Mouse (Mus musculus) macrophage (primary cell): ENCODE measurements around the gene Ssc5d. TPM values are rescaled to one million over a fixed set of nuclear protein-coding genes. Genes with fewer than 3 reads are reported as not detected.
A peak's percentile ranks its signal among the peaks of the same experiment; 100 is the strongest.

Experiments used
- H3K27ac ChIP-seq: fragments of 350-480 bp; formaldehyde crosslinking; 2 replicates; pipeline ENCODE4 v1.9.0; 2021
- H3K36me3 ChIP-seq: fragments of 350-480 bp; formaldehyde crosslinking; 2 replicates; pipeline ENCODE4 v1.9.0; 2021; ENCODE audit errors: inconsistent target
- H3K4me3 ChIP-seq: fragments of 350-480 bp; formaldehyde crosslinking; 2 replicates; pipeline ENCODE4 v1.9.0; 2021; ENCODE audit errors: inconsistent target
- H3K79me2 ChIP-seq: fragments of 350-480 bp; formaldehyde crosslinking; 2 replicates; pipeline ENCODE4 v1.9.0; 2021; ENCODE audit errors: inconsistent target
- WGBS: methylation state at CpG from one replicate; pipeline ENCODE4 v1.1.7; 2026; ENCODE audit warnings: inconsistent platforms; ENCODE audit not compliant: missing documents; 5-methylcytosine and 5-hydroxymethylcytosine counted together
- polyA plus RNA-seq: library from polyadenylated mRNA; stranded (reverse); fragments of 250-400 nt; gene quantifications from 3 replicates; pipeline ENCODE4 v1.2.4, GENCODE M21; 2018; ENCODE audit warnings: inconsistent platforms

Gene Ssc5d
- polyA plus RNA-seq, 1 experiment from 2014 or later = 0.33 TPM

DNA sequence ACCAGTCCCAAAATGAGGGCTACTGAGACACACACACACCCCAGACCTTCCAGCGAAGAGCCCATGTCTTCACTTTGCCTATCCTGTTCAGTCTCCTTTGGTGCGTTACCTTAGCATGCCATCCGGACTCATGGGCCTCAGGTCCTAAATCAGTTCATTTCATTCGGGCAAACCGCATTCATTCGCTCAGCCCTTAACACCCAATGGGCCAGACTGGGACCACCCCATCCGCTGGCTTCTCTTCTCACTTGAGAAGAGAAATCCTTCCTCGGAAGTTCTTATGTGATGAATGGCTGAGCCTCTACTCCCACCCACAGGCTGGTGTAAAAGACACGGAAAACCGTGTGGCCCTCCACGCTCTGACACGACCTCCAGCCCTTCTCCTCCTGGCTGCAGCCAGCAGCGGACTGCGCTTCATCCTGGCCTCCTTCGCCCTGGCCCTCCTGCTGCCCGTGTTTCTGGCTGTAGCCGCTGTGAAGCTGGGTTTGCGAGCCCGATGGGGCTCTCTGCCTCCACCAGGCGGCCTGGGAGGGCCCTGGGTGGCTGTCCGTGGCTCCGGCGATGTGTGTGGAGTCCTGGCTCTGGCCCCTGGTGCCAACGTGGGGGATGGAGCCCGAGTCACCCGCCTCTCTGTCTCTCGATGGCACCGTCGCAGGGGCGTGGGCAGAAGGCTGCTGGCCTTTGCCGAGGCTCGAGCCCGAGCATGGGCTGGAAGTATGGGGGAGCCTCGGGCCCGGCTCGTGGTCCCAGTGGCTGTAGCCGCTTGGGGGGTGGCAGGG, 1.8 kb upstream of the Ssc5d start:
- peaks cover 8% of the 10 kb centered on the region; the same call in 1 of the 2 replicates for H3K36me3 ChIP-seq
- H3K27ac ChIP-seq = no peak overlapping the region
- no peaks in the 10 kb centered on the region; the same call in 1 of the 2 replicates for H3K79me2 ChIP-seq
- WGBS = 12% methylated on average over 37 of the region's 37 CpGs
- H3K4me3 ChIP-seq = no peak overlapping the region

DNA sequence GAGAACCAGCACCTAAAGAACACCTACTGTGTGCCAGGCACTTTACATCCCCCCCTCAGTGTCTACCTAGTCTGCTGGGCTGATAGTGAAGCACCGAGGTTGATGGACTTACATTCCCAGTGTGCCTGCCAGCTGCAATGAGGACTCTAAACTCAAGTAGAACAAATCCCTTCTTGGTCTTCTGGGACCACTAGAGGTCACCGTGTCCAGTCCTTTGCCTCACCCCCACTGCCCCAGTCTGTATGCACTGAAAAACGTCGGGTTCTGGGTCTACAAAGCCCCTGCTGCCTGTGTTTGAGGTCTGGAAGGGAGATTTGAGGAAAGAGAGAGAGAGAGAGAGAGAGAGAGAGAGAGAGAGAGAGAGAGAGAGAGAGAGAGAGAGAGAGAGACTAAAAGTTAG, 1.1 kb upstream of the Ssc5d start:
- Histone ChIP-seq H3K27ac (no peak overlapping the region), H3K79me2 (no peaks in the 10 kb centered on the region), H3K36me3 (peaks cover 4% of the 10 kb centered on the region; the same call in 1 of the 2 replicates), H3K4me3 (no peak overlapping the region)
- 7% methylated on average over 4 of the region's 4 CpGs for WGBS

DNA sequence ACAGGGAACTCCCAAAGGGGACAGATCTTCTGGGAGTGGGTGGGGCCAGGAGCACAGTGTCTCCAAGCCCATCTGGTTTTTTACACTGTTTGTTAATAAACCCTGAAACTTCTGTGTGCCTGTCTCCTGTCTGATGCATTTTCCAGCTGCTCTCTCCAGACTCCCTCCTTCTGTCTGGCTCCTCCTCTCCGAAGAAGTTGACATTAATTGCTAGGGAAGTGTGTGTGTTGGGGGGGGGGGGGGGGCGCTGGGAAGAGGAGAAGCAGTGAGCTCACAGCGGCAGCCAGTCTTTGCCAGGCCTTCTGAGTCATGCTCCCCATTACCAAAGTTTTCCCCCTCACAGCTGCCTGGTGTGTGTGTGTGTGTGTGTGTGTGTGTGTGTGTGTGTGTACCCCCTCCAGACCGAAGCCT, 689 bp upstream of the Ssc5d start:
- Histone ChIP-seq H3K4me3 (no peak overlapping the region), H3K79me2 (no peaks in the 10 kb centered on the region), H3K36me3 (peaks cover 4% of the 10 kb centered on the region; the same call in 1 of the 2 replicates), H3K27ac (peak overlapping the region; percentile 25)
- 14% methylated on average over 1 of the region's 4 CpGs for WGBS

DNA sequence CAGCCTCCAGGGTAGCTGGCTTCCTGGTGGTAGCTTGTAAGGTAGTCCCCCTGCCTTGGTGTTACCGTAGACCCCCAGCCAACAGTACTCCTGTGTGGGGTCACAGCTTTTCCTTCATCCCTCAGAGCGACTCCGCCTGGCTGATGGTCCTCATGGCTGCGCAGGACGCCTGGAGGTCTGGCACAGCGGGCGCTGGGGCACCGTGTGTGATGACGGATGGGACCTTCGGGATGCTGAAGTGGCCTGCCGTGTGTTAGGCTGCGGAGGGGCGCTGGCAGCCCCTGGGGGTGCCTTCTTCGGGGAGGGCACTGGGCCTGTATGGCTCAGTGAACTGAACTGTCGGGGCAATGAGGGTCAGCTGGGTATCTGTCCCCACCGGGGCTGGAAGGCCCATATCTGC, 1.3 kb downstream of the Ssc5d start:
- no peaks in the 10 kb centered on the region for H3K79me2 ChIP-seq
- H3K36me3 ChIP-seq = no peaks in the 10 kb centered on the region
- 91% methylated on average over 16 of the region's 16 CpGs for WGBS
- no peak overlapping the region for H3K4me3 ChIP-seq
- H3K27ac ChIP-seq = no peak overlapping the region

DNA sequence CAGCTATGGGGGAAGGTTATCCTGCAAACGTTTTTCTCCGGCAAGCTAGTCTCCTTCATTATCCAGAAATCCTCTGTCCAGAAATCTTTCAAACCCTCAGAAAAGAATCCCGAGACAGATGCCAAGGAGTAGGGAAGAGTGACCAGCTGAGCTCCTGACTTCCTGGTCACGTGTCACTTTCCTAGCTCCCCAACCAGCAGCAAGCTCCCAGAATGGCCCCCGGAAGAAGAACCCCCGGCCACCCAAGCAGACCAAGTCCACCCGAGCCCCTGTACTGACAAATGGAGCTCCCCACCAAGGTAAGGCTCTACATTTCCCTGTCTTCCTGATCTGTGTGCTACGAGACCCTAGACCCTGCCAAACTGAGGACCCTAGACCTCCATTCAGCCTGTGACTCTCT, 2.1 kb downstream of the Ssc5d start:
- no peaks in the 10 kb centered on the region for H3K36me3 ChIP-seq
- 72% methylated on average over 8 of the region's 8 CpGs for WGBS
- no peak overlapping the region for H3K4me3 ChIP-seq
- no peak overlapping the region for H3K27ac ChIP-seq
- H3K79me2 ChIP-seq = no peaks in the 10 kb centered on the region

DNA sequence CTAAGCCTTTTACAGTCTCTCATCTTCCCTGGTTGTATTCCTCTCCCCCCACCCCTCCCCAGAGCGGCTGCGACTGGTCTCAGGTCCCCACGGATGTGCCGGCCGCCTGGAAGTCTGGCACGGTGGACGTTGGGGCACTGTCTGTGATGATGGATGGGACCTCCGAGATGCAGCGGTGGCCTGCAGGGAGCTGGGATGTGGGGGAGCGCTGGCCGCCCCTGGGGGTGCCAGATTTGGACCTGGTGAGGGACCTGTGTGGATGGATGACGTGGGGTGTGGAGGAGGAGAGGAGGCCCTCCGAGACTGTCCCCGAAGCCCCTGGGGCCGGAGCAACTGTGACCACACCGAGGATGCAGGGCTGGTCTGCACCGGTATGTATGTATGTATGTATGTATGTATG, 2.7 kb downstream of the Ssc5d start:
- Histone ChIP-seq H3K79me2 (no peaks in the 10 kb centered on the region), H3K36me3 (no peaks in the 10 kb centered on the region), H3K4me3 (no peak overlapping the region), H3K27ac (no peak overlapping the region)
- WGBS = 76% methylated on average over 13 of the region's 17 CpGs

DNA sequence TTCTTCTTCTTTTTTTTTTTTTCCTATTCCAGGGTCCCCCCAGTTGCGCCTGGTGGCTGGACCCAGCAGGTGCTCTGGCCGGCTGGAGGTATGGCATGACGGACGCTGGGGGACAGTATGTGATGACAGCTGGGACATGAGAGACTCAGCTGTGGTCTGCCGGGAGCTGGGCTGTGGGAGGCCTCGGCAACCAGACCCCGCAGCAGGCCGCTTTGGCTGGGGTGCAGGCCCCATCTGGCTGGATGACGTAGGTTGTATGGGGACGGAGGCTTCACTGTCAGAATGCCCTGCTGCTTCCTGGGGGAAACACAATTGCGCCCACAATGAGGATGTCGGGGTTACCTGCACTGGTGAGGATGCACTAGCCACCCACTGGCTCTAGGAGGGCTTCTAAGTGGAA, 7.5 kb downstream of the Ssc5d start:
- no peak overlapping the region for H3K4me3 ChIP-seq
- no peak overlapping the region for H3K27ac ChIP-seq
- no peaks in the 10 kb centered on the region for H3K36me3 ChIP-seq
- WGBS = 80% methylated on average over 10 of the region's 12 CpGs
- no peaks in the 10 kb centered on the region for H3K79me2 ChIP-seq

DNA sequence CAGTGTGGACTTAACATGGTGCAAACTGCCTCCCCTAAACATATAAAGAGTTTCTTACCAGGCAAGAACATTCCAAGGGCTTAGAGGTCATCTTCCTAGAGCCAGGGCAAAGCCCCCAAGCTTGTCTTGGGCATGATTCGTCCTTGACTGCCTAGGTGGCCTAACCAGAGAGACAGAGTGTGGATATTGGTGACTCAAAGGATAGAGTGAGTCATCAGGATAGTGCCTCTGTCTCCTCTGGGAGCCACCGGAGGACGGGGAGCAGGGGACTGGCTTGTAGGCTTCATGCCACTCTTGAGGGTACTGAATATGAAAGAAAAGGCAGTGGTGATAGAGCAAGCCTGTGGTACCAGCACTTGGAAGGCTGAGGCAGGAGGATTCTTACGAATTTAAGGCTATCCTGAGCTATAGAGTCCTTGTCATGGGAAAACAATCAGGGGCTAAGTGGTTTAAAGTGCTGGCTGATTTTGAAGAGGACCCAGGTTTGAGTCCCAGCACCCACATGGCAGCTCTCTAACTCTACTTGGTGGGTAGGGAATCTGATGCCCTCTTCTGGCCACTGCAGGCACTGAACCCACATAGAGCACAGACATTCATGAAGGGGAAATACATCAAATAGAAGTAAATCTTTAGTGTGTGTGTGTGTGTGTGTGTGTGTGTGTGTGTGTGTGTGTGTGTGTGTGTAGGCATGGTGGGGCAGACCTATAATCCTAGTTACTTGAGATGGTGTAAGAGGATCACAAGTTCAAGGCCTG, 8.8 kb downstream of the Ssc5d start:
- Histone ChIP-seq H3K4me3 (no peak overlapping the region), H3K27ac (no peak overlapping the region), H3K36me3 (no peaks in the 10 kb centered on the region), H3K79me2 (no peaks in the 10 kb centered on the region)
- 82% methylated on average over 4 of the region's 4 CpGs for WGBS

DNA sequence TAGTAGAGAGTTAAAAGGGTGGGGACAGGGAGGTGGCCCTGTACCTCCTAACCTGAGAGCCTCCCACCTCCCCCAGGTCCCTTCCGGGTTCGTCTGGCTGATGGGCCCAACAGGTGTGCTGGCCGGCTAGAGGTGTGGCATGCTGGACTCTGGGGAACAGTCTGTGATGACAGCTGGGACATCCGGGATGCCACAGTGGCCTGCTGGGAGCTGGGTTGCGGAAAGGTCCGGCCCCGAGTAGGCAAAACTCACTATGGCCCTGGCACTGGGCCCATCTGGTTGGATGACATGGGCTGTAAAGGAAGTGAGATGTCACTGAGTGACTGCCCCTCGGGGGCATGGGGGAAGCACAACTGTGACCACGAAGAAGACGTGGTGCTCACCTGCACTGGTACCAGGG, 11.2 kb downstream of the Ssc5d start:
- no peak overlapping the region for H3K4me3 ChIP-seq
- H3K79me2 ChIP-seq = no peaks in the 10 kb centered on the region
- no peak overlapping the region for H3K27ac ChIP-seq
- H3K36me3 ChIP-seq = no peaks in the 10 kb centered on the region
- WGBS = 66% methylated on average over 9 of the region's 10 CpGs

DNA sequence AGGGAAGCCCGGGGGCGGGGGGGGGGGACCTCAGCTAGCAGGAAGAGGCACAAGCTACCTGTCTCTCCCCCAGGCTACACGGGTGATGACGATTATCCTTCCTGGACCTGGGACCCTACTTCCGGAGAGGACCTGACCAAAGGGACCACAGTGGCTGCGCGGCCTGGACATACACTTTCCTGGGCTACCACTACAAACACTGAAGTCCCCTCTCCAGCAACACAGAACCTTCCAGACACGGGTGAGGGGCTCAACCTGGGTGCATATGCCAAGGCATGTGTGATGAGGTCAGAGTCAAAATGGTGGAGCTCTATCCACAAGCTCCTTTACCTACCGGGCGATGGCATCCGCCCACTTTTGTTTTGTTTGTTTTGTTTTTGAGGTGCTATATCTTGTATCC, 11.8 kb downstream of the Ssc5d start:
- WGBS = 70% methylated on average over 6 of the region's 11 CpGs
- Histone ChIP-seq H3K27ac (no peak overlapping the region), H3K36me3 (no peaks in the 10 kb centered on the region), H3K79me2 (no peaks in the 10 kb centered on the region), H3K4me3 (no peak overlapping the region)

DNA sequence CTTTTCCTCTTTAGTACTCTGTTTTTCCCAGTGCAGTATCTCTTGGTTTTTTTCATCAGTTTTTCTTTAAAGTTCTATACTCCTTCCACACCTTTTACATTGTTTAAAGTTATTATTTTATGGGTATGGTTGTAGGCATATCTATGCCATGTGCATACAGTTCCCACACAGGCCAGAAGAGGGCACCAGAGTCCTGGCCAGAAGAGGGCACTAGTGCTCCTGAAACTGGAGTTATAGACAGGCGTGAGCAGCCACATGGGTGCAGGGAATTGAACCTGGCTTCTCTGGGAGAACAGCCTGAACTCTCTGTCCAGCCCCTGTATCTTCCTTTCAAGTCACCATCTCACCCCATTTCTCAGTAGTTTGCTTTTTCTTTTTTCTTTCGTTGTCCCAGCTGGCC, 12.9 kb downstream of the Ssc5d start:
- H3K4me3 ChIP-seq = no peak overlapping the region
- WGBS = 35% methylated on average over 2 of the region's 2 CpGs
- H3K27ac ChIP-seq = no peak overlapping the region
- no peaks in the 10 kb centered on the region for H3K79me2 ChIP-seq
- H3K36me3 ChIP-seq = no peaks in the 10 kb centered on the region

DNA sequence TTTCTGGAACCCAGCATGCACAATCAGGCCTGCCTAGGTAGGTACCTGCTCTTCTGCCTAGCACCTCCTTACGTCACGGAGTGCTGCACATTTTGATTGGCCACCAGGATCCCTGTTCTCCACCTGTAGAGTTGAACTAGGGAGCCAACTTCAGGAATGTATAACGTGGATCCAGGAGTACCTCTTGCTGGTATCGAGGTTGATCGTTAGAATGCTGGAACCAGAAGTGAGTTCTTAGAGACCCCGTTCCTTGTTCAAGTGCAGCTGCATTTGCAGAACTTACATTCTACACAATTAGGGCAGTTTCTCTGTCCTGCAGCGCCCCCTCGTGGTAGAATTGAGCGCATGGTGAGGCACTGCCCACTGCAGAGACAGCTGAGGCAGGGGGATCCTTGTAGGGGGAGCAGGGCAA, 14.5 kb downstream of the Ssc5d start:
- Histone ChIP-seq H3K36me3 (no peaks in the 10 kb centered on the region), H3K4me3 (no peak overlapping the region), H3K27ac (no peak overlapping the region), H3K79me2 (no peaks in the 10 kb centered on the region)
- WGBS = 21% methylated on average over 9 of the region's 9 CpGs

DNA sequence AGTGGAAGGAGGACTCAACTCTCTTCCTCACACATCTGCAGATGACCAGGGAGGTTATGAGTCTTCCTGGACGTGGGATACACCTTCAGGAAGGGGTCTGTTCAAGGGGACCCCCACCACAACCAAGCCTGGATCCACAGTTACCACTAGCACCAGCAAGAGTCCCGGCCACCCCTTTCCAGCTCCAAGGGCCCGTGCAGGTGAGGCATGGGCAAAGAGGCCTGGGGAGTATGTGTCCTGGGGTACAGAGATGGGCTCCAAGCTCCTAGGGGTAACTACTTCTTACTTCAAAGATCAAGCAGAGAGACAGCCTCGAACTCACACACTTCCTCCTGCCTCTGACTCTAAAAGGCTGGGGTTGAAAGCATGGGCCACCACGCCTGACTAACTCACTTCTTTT, 17.1 kb downstream of the Ssc5d start:
- 56% methylated on average over 5 of the region's 5 CpGs for WGBS
- Histone ChIP-seq H3K27ac (no peak overlapping the region), H3K36me3 (no peaks in the 10 kb centered on the region)

DNA sequence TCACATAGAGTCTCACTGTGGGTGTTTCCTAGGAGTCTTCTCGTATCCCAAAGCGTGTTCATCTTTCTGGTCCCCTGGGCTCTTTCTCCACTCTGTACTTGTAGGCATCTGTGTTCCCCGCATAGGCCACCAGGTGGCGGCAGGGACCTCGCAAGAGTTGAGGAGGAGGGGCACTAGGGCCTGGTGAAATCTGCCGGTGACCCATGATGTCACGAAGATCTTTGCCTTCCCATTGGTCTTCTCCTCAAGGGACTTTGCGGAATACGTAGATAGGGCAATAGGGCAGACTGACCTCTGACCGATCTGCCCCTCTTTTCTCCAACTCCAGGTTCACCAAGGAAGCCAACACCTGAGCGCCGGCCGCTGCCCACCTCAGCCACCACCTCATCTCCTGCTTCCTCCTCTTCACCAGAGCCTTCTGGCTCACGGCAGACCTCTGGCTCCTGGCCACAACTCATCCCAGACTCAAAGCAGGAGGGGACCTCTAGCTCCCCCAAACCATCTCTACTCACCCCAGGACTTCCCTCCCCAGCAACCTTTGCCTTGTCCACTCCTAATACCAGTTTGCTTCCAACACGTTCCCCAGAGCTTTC, 17.7 kb downstream of the Ssc5d start:
- WGBS = 8% methylated on average over 15 of the region's 15 CpGs
- Histone ChIP-seq H3K36me3 (no peaks in the 10 kb centered on the region), H3K79me2 (no peaks in the 10 kb centered on the region), H3K27ac (no peak overlapping the region), H3K4me3 (peak overlapping the region; percentile 20; the same call in 1 of the 2 replicates)

More for the DNA sequence above, 17.1 kb downstream of the Ssc5d start:
- no peaks in the 10 kb centered on the region for H3K79me2 ChIP-seq
- H3K4me3 ChIP-seq = no peak overlapping the region

DNA sequence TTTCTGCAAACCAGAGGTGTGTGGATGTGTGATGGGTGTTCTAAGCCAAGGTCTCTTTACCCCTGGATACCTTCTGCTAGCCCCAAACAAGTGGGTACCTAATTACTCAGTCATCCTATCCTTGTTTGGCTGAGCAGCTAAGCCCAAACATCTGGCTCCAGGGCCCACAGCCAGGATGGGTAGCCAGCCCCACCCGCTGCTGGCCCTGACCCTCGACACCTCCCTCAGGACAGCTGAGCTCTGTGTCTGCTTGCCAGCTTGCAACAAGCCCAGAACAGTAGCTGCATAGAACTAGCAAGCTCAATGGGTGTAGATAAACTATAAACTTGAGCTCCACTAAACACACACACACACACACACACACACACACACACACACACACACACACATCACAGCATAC, 22.3 kb downstream of the Ssc5d start:
- Histone ChIP-seq H3K27ac (no peak overlapping the region), H3K36me3 (no peaks in the 10 kb centered on the region), H3K4me3 (no peak overlapping the region), H3K79me2 (no peaks in the 10 kb centered on the region)
- 96% methylated on average over 2 of the region's 2 CpGs for WGBS
